Mouse (Mus musculus) gastrocnemius, postnatal 10 days (tissue): ENCODE data around the gene Ngdn. TPM values are rescaled to one million over a fixed set of nuclear protein-coding genes. Genes with fewer than 3 reads are reported as not detected.
"Not testable (repeated sequence)": the region's sequence is repeated elsewhere in the genome, so short reads cannot be mapped to it uniquely, and the experiment has no call there.

Experiments
- DNase-seq: peaks from one replicate; pipeline ENCODE4 v3.0.0; 2021; ENCODE audit warnings: mixed read lengths
- total RNA-seq, 2 experiments: library from RNA; stranded (reverse); gene quantifications; 2 replicates each; pipeline ENCODE4 v1.2.3; 2021

The Ngdn gene
- total RNA-seq, 2 experiments from 2014 or later: 22.4 to 24.1 TPM

GRCm38 (mm10) chr14:55028333-55028835, 13.1 kb downstream of the Ngdn start:
- DNase-seq: no peak

- no peak for DNase-seq
These were observed 13.9 kb downstream of the Ngdn start for GRCm38 (mm10) chr14:55029034-55029698.

GRCm38 (mm10) chr14:55032695-55033225, 17.5 kb downstream of the Ngdn start:
- DNase-seq: no peak

- DNase-seq: not testable (repeated sequence)
These were observed 28.4 kb downstream of the Ngdn start for GRCm38 (mm10) chr14:55043694-55044093.

- DNase-seq: no peak
These were observed 32.8 kb downstream of the Ngdn start for GRCm38 (mm10) chr14:55047971-55048531.

- DNase-seq: peak; percentile 42
These were observed 37.2 kb downstream of the Ngdn start for GRCm38 (mm10) chr14:55052496-55052895.

GRCm38 (mm10) chr14:55053050-55053449, 37.8 kb downstream of the Ngdn start:
- no peak for DNase-seq

- DNase-seq: peak; percentile 33
These were observed 38.5 kb downstream of the Ngdn start for GRCm38 (mm10) chr14:55053708-55054190.

GRCm38 (mm10) chr14:55054191-55054749, 39.0 kb downstream of the Ngdn start:
- no peak for DNase-seq

- DNase-seq: peak; percentile 51
These were observed 40.0 kb downstream of the Ngdn start for GRCm38 (mm10) chr14:55055167-55055834.

- DNase-seq: no peak
These were observed 43.8 kb downstream of the Ngdn start for GRCm38 (mm10) chr14:55059009-55059408.

GRCm38 (mm10) chr14:55059931-55060330, 44.7 kb downstream of the Ngdn start:
- no peak for DNase-seq

- DNase-seq: no peak
These were observed 46.6 kb downstream of the Ngdn start for GRCm38 (mm10) chr14:55061845-55062244.

- DNase-seq: no peak
These were observed 47.4 kb downstream of the Ngdn start for GRCm38 (mm10) chr14:55062626-55063025.

- DNase-seq: no peak
These were observed 47.9 kb downstream of the Ngdn start for GRCm38 (mm10) chr14:55063117-55063516.

- no peak for DNase-seq
These were observed 48.5 kb downstream of the Ngdn start for GRCm38 (mm10) chr14:55063581-55064381.

- no peak for DNase-seq
These were observed 49.5 kb downstream of the Ngdn start for GRCm38 (mm10) chr14:55064481-55065370.

GRCm38 (mm10) chr14:55065391-55065790, 50.1 kb downstream of the Ngdn start:
- no peak for DNase-seq

GRCm38 (mm10) chr14:55066042-55066441, 50.8 kb downstream of the Ngdn start:
- no peak for DNase-seq

- DNase-seq: no peak
These were observed 56.5 kb downstream of the Ngdn start for GRCm38 (mm10) chr14:55071756-55072155.
